Mouse (Mus musculus) frontal cortex, adult (tissue): ENCODE data around the gene Srrt.

Source experiments
- ATAC-seq: cut with Nextera tagmentation; 2 replicates; pipeline ENCODE4 v1.9.2; 2017; ENCODE audit warnings: mild to moderate bottlenecking, moderate library complexity, mixed read lengths; ENCODE audit not compliant: low TSS enrichment

The Srrt gene

DNA sequence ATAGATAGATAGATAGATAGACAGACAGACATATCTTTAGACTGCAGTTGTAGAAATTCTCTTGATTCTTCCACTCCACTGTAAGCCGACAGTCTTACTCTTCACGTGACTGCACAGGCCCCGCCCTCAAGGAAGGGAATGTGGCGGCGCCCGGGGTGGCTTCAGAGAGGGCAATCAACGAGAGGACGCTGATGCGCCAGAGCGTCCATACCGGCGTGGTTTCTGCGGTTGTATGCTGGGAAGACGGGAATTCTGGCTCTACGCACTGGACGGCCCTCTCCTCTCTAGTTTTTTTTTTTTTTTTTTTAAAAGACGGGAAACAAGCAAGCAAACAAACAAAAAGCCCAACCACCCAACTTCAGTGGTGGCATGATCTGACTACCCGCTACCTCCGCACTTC is 30.8 kb upstream of the Srrt start:
- ATAC-seq: peak; percentile 88

DNA sequence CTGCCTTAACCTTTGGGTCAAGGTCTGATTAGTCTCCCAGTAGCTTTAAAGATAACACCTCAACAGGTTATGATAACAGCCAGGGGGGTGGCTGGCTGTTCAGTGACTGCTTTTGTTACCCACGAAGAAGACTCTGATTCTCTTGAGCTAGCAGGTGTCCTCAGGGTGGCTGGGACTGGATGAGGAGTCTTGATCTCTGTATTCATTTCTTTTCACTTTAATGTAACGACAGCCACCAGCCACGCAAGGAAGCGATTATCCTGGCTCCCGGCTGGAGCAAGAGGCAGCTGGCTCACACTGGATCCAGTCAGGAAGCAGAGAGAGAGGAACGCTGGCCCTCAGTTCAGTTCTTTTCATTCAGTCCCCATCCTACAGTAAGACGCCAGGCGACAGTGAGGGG is 29.7 kb upstream of the Srrt start:
- ATAC-seq: no peak

DNA sequence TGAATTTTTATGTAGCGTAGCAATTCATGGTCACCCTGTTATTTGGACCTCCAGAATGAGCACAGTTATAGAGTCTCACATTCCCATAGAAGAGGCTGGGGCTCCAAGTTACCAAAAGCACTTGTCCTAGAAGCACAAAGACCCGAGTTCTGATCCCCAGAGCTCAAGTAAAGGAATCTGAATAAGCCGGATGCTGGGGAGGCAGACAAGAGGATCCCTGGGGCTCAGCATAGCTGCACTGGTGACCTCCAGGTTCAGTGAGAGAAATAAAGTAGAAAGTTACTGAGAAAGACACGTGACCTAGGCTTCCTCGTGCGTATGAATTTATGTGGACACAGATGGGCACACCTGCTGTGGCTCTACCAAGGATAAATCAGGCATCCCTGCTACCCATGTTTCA is 27.6 kb upstream of the Srrt start:
- ATAC-seq: no peak

DNA sequence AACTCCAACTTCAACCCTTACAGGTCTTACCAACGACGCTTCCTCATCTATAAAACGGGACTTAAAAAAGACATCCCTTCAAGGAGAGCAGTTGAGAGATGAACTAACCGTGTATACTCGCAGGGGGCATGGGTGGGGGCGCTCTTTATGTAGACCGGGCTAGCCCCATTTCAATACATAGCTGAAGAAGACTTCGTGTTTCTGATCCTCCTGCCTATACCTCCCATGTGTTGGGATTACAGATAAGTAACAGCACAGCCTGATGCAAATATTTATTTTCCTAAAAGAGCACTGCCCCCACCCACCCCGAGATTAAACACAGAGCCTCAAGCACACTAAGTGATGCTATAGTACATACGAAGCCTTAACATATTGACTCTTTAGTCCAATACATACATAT is 26.8 kb upstream of the Srrt start:
- ATAC-seq: no peak

DNA sequence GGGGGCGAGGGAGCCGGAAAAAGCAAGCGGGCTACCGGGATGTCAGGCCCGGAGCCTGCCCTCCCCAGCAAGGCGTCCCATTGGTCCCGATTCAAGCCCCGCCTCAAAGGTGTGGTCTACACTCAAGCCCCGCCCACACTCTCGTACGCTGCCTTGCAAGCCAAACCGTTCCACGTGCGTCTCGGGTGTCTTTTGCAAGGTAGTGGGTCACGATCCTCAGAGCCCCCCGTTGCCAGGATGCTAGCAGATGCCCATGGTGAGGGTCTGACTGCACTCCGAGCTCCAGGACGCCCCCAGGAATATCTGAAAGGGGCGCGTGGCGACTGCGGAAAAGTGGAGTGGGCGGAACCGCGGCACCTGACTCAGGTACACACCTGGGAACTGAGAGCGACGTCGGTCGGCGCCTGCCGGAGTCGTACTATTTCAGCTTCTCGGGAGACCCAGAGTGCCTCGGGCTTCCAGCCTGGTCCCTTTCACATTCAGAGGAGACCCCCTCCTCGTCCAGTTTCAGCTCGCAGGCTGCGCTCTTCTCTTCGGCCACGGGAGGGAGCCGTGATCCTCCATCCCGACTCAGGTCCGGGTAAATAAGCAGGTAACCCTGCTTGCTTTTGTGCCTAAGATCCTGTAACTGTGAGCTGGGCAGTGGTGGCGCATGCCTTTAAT is 26.2 kb upstream of the Srrt start, which contains the start of gene Slc12a9:
Gene Slc12a9, minus strand, starts transcription at position 86 of the 663 bp plus-strand sequence.
- ATAC-seq: peak; percentile 83

DNA sequence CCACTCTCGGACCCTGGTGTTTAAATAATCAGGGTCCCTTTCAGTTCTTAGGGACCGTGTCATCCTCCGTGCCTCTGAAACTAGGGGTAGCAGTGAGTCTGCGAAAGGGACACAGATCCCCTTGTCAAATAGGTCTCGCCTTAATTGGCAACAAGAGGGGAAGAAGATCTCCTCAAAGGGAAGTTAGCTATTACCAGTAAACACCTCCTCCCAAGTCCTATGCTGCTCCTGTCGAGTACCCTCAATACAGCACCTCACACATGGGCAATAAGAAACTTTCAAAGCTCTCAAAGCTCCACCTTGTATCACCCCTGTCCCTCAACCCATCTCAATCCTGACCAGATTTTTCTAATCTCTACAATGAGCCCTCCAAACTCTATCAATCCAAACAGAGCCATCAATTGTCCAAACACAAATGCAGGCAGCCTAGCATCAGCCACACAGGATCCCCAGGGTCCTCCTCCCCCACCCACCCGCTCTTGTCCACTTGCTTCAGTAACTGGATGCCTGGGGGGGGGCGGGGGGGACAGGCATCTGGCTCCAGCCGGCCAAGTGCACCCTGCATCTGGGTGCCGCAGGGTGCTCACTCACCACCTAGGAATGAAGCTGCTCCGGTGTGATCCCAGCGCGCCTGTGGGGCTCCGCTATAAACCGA is 25.5 kb upstream of the Srrt start:
- no peak for ATAC-seq

DNA sequence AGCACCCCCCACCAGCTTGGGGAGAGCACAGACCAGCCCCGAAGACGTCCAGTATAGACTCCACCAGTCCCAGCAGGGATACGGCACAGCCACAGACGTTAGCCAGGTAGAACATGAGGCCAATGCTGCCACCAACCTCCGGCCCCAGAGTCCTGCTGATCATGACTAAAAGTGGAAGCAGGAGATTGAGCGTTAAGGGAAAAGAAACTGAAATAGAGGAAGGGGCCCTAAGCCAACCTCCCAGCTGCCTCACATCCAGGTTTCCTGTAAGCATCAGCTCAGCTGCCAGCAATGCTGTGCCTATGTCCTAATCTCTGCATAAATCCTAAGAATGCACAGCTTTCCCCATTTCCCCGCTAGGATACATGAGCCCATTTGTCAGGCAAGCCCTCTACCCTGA is 23.4 kb upstream of the Srrt start:
- no peak for ATAC-seq

DNA sequence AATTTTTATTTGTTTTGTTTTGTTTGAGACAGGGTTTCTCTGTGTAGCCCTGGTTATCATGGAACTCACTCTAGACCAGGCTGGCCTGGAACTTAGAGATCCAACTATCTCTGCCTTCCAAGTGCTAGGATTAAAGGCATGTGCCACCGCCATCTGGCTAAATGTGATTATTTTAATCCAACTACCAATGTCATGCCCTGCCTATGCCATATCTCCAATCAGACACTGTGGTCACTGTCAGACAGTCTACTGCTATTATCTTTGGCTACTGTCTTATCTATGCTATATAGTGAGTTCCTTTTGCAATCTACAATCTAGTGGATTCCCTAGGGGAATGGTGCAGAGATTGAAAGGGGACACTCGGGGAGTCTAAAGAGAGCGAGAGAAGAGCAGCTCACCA is 13.5 kb upstream of the Srrt start:
- no peak for ATAC-seq

DNA sequence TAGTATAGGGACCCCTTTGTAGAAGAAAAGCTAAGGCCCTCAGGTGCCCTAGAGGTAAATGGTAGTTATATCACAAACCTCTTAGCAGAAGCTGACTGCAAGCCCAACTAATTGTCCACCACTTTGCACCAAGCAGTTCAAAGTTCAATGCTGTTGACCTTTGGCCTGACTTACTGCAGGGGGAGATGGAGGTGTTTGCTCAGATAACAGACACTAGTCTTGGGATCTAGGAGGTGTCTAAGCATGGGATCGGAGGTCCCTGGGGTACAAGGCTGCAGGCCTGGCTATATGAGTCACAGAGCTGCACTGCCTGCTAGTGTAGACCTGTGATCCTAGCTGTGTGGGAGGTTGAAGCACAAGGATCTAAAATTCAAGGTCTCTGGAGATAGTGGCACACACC is 11.1 kb upstream of the Srrt start:
- ATAC-seq: no peak

DNA sequence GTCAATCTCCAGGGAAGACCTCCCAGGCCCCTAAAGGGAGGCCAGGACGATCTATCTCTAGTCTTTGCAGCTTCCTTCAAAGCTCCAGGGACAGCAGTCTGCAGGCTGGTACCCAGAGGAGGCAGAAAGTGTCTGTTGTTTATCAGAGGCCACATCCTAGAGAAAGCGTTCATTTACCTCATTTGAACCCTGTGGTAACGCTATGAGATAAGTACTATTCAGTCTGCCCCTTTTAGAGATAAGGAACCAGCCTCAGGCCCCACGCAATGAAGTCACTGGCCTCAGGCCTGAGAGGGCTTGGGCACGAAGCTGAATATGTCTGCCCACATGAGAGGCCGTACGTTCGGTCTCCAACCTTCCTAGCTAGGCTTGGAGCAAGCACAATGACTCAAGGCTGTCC is 9.9 kb upstream of the Srrt start:
- no peak for ATAC-seq

DNA sequence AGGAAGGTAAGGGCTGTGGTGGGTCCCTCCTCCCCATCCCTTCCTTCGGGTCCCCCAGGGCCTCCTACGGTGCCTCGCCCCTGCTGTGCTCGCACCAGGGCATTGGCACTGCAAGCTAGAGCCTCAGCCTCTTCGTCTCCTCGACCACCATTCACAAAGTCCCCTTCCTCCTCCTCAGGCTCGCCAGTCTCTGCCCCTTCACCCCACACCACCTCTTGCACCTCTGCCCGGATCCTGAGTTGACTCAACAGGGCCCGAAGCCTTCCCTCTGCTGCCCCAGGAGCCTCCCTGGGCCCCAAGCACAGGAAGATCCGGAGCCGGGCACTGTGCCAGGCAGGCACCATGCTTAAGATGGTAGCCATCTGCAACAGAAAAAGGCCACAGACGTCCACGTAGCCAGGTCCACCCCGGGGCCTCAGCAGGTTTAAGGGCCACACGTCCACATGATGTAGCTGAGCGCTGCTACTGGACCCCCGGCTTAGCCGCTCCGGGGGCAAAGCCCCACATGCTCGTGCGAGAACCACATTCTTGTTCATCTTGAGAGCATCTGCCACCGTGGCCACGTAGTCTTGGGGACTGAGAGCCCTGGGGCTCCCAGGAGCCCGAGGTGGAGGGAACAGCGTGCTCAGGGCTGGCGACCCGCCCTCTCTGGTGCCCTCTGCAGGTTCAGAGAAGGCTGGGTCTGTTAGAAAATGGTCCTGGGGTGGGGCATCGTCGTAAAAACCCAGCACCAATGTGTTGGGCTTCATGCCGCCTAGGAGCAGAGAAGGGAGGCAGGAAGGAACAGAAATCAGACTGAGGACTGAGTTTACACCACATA is 7.8 kb upstream of the Srrt start:
- no peak for ATAC-seq

DNA sequence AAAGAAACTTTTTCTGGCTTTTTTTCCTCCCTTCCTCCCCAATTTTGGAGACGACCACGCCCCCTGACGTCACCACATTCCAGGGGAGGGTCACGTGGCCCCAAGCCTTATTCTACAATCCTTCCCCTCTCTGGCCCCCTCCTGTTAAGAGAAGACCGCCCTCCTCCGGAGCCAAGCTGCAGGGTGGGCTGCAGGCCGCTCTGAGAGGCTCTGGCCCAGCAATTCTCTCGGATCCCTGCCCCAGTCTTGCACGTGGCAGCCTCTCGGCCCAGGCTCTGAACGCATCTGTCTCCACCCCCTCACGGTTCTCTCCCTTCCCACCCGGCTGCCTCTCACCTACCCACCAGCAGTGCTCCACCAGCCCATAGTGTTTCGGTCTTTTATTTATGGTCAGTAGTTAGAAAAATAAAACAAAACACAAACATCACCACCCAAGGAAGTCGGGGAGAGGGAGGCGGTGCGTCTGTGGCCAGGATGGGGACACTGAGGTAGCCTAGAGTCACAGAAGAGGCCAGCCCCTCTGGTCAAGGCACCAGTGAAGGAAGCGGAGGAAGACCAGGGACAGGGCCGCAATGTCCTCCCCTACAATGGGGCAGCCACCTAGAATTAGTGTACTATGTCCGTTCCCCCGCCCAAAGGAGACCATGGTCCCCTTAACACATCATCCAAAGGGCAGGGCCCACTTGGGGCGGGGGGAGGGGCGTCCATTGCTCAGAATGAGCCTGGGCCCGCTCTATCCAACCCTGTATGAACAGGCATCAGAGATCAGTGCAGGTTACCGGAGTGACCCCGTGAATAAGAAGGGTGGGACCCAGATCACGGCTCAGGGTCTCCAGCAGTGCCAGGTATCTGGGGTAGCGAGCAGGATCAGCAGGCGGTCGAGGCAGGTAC is 7.0 kb upstream of the Srrt start, which contains the start of gene Trip6:
Gene Trip6, minus strand, starts transcription at position 212 of the 891 bp plus-strand sequence.
- peak; percentile 76 for ATAC-seq

DNA sequence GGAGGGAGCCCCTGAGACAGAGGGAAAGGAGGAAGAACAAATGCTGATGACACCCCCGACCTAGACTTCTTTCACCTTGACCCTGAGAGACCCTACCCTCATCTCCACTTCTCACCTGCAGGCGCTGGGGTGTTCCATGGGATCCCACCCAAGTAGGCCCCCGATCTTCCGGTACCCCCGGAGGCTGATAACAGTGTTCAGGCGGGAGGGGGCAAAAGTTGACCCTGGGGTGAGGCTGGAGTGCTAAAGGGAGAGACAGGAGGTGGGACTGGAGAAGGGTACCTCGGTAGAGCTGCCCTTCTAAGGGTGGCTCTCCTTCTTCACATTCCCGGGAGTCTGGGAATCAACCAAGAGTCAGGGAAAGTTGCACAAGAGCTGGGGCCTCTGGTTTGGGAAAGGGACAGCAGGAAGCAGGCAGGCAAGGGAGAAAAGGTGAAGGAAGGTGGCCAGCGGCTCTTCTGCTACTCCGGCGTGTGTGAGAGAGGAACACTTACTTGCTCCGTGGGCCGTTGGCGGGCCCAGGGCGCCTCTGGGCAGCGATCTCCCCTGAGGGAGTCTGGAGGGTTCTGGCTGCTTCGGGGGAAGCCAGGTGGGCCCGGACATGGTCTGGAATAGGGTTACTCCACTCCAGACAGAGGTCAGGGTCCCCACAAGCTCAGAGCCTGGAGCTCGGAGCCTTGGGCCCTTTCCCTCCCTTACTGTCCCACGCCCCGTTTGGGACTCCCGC is 6.2 kb upstream of the Srrt start:
- no peak for ATAC-seq

DNA sequence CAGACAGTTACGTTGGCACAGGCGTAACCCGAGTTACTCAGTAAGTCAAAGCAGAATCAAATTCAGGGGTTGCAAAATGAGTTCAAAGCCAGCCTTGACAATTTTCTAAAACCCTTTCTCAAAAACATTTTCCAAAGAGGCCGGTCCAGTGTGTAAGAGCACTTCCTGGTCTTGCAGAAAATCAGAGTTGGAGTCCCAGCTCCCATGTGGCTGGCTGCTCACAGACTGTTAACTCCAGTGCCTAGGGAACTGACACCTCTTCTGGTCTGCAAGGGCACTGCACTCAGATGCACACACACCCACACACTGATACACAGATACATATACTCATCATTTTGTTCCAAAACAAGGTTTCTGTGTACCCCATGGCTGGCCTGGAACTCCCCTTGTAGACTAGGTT is 882 bp upstream of the Srrt start:
- no peak for ATAC-seq

DNA sequence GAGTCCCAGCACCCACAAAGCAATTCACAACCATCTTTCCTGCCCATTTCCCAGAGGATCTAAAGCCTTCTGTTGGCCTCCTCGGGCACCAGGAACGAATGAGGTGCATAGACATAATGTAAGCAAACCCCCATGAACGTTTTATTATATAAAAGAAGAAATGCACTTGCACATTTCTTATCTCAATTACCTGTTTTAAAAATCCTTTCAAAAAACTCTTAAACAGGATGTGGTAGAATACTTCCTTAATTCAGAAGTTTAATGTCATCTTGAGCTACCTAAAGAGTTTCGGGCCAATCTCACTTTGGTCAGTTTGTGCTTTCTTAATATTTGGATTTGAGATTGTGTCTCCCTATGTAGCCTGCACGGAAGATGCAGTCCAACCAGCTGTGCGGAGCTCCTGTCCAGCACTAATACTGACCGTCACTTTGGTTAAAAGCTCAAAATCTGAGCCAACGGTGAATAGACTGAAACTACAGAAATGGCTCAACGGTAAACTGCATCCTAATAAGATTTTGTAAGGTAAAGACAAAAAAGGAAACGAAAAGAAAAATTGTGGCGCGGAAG is 952 bp downstream of the Srrt start:
- no peak for ATAC-seq

DNA sequence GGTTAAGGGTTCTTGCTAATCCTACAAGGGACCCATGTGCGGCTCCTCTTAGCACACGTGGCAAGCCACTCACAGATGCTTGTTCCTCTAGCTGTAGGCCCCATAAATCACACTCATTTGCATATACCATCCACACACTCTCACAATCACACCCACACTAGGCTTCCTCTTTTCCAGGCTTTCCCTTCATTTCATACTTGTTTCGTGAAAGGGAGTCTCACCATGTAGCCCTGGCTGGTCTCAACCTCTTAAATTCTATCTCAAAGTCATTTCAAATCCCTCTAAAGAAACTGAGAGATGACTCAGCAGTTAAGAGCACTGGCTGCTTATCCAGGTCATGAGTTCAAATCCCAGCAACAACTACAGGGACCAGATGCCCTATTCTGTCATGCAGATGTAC is 1.7 kb downstream of the Srrt start:
- ATAC-seq: peak; percentile 42; the same call in 1 of the 2 replicates

DNA sequence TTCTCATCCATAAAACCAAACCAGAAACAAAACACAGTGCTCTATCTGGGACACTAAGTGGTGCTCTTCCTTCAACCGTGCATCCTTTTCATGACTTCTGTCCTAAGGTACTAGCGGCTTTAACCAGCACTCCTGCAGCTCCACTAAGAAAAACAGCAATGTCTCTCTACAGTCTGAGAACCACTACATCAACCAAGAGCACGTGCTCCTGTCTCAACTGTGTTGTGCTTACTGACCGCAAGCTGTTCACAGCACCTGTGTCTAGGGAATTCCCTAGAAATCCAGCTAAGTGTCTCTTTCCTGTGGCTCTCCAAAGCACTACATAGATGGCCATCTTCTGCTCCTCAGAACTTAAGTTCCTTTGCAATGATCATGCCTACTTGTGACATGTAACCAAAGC is 2.7 kb downstream of the Srrt start:
- ATAC-seq: no peak

DNA sequence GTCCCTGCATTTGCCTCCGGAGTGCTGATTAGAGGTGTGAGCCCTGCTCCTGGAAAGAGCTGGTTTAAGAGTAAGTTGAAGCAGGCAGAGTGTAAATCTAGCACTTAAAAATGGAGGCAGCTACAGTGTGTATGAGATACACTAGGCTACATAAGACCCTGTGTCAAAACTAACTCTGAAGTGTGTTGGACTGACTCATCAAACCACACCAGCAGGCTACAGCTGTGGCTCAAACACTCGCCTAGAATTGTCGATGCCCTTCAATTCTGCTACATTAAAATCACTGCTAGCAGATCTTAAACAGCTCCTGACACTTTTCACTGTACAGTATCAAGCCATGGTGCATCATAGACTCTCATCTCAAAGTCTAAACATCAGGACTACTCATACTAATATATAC is 3.3 kb downstream of the Srrt start:
- ATAC-seq: no peak

DNA sequence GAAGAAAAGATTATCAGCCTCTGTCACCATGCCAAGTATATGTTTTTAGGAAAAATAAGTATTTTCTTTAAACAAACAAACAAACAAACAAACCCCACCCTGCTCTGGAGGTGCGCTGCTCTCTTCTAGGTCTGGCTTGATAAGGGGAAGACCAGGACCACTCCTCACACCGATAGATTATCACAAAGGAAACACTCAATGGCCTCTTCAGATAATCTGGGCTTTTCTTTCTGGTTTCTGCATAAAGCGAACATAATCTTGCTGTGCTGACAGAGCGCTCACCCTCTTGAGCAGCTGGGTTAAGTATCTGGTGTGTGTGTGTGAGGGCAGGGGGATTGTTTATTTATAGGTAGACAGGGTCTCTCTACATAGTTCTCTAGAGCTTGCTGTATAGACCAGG is 3.9 kb downstream of the Srrt start:
- ATAC-seq: no peak

DNA sequence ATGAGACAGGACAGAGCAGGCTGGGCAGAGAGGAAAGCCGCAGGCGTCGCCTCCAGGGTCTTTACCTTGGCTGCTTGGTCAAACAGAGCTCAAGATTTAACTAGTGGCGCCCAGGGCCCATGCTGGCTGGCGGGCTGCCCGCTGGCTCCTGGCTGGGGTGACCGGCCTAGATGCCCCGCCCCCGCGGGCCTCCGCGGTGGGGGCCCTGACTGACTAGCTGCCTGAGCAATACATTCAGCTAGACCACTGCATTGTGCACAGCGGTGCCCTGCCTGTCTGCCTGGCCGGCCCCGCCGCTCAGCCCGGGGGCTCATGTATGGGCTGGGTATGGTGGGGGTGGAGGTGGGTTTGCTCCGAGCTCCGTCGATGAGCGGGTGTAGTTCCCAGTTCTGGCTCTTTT is 6.2 kb downstream of the Srrt start:
- no peak for ATAC-seq

DNA sequence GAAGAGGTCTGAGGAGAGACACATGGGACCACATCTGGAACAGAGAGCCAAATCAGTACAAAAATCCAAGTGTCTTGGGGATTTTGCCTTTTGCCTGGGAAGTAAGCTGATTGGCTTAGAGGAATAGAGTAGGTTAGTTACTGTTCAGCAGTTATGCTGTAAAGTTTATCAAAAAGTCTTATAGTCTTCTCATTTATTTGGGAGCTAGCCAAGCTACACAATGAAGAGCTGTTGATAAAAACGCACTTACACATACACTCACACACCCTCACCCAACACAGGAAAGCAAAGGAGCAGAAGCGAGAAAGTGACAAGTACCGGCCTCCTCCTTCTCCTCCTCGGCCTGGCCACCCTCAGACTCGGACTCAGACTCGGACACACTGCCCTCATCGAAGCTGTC is 8.2 kb downstream of the Srrt start:
- no peak for ATAC-seq
